In genomic region chr1:66251649-66252332, GRCm38 (mm10) we compare ENCODE assay signal across 10 mouse cellular contexts.
DNase-seq lines count a peak whose midpoint lies in the region; ATAC-seq lines count a peak whose summit lies in the region.
"Had no signal": no experiment of that assay in that cellular context is flagged by ENCODE, and none has a peak within 500 bp of the region (broad histone marks: within the 10 kb centered on the region; RNA-seq: fewer than 3 reads in every experiment).

No protein-coding gene starts in this region.

- H3K36me3 ChIP-seq in kidney, embryonic 16.5 days (ENCODE audit: insufficient read depth, low read length) = no peaks in the 10 kb centered on the region
- H3K36me3 ChIP-seq in hindbrain, embryonic 16.5 days (ENCODE audit: control insufficient read depth, insufficient read depth, low read length) = no peaks in the 10 kb centered on the region
- H3K36me3 ChIP-seq in midbrain, embryonic 10.5 days = no peaks in the 10 kb centered on the region
- no peaks in the 10 kb centered on the region for H3K36me3 ChIP-seq in stomach, embryonic 16.5 days (ENCODE audit: control insufficient read depth, insufficient read depth, low read length)

- H3K9ac ChIP-seq in kidney, embryonic 16.5 days (replicated peaks; ENCODE audit: low read length) = no peak overlapping the region
- no peak overlapping the region for H3K9ac ChIP-seq in hindbrain, embryonic 16.5 days (ENCODE audit: low read depth, low read length)
- H3K9ac ChIP-seq in stomach, embryonic 16.5 days (ENCODE audit: low read length) = no peak overlapping the region

- H3K27me3 ChIP-seq in kidney, embryonic 16.5 days (ENCODE audit: insufficient read depth, low read length) = no peaks in the 10 kb centered on the region
- no peaks in the 10 kb centered on the region for H3K27me3 ChIP-seq in hindbrain, embryonic 16.5 days (replicated peaks; ENCODE audit: control insufficient read depth, insufficient read depth, low read length)
- H3K27me3 ChIP-seq in midbrain, embryonic 10.5 days (ENCODE audit: low read depth, poor library complexity, severe bottlenecking) = no peaks in the 10 kb centered on the region
- H3K27me3 ChIP-seq in stomach, embryonic 16.5 days (ENCODE audit: control insufficient read depth, insufficient read depth, low read length) = no peaks in the 10 kb centered on the region

- no peaks in the 10 kb centered on the region for H3K9me3 ChIP-seq in kidney, embryonic 16.5 days (ENCODE audit: low read length)
- H3K9me3 ChIP-seq in hindbrain, embryonic 16.5 days (ENCODE audit: control insufficient read depth, low read length) = no peaks in the 10 kb centered on the region
- H3K9me3 ChIP-seq in midbrain, embryonic 10.5 days (replicated peaks) = no peaks in the 10 kb centered on the region
- H3K9me3 ChIP-seq in stomach, embryonic 16.5 days (replicated peaks; ENCODE audit: control insufficient read depth, low read length) = no peaks in the 10 kb centered on the region

- H3K4me3 ChIP-seq in kidney, embryonic 16.5 days (ENCODE audit: low read length) = no peak overlapping the region
- H3K4me3 ChIP-seq in hindbrain, embryonic 16.5 days (ENCODE audit: low read length) = no peak overlapping the region
- H3K4me3 ChIP-seq in midbrain, embryonic 10.5 days = no peak overlapping the region
- H3K4me3 ChIP-seq in stomach, embryonic 16.5 days (replicated peaks; ENCODE audit: low read length) = peak overlapping the region; percentile 5; the same call in 1 of the 2 replicates

- no peaks in the 10 kb centered on the region for H3K4me1 ChIP-seq in kidney, embryonic 16.5 days (ENCODE audit: insufficient read depth, low read length)
- H3K4me1 ChIP-seq in hindbrain, embryonic 16.5 days (ENCODE audit: control insufficient read depth, insufficient read depth, low read depth, low read length) = peaks cover 2% of the 10 kb centered on the region; the same call in 1 of the 2 replicates
- peaks cover 18% of the 10 kb centered on the region for H3K4me1 ChIP-seq in midbrain, embryonic 10.5 days
- H3K4me1 ChIP-seq in stomach, embryonic 16.5 days (ENCODE audit: control insufficient read depth, insufficient read depth, low read length) = no peaks in the 10 kb centered on the region

- no peak for DNase-seq in kidney, adult 11 months
- no peak for DNase-seq in midbrain, embryonic 10.5 days (ENCODE audit: low spot score)
- no peak for DNase-seq in right cerebral cortex, postnatal 10 days (ENCODE audit: low spot score in 2 of 2)
- no peak for DNase-seq in urinary bladder, postnatal 36 days (ENCODE audit: low spot score in 2 of 2)
- no peak for DNase-seq in embryo, embryonic 9.5 days (ENCODE audit: extremely low spot score)
- DNase-seq: cerebellum, postnatal 14 days; heart, adult 11 months had no signal

- peak overlapping the region; percentile 84 for H3K27ac ChIP-seq in kidney, embryonic 16.5 days (ENCODE audit: low read length)
- 0 out of 2 replicates have a peak overlapping the region, but pooled peaks have one; percentile 4 for H3K27ac ChIP-seq in hindbrain, embryonic 16.5 days (ENCODE audit: low read depth, low read length)
- 0 out of 2 replicates have a peak overlapping the region, but pooled peaks have one; percentile 9 for H3K27ac ChIP-seq in midbrain, embryonic 10.5 days (replicated peaks)
- H3K27ac ChIP-seq in stomach, embryonic 16.5 days (ENCODE audit: low read length) = peak overlapping the region; percentile 73

- ATAC-seq in kidney, embryonic 16.5 days (ENCODE audit: low FRiP score, low TSS enrichment) = peak; percentile 61
- no peak for ATAC-seq in hindbrain, embryonic 16.5 days
- ATAC-seq in stomach, embryonic 16.5 days (ENCODE audit: insufficient read depth, low FRiP score) = no peak

- WGBS in kidney, embryonic 16.5 days = 25% methylated on average over 4 of the region's 4 CpGs
- 37% methylated on average over 4 of the region's 4 CpGs for WGBS in hindbrain, embryonic 16.5 days
- 61% methylated on average over 4 of the region's 4 CpGs for WGBS in midbrain, embryonic 10.5 days
- WGBS in stomach, embryonic 16.5 days = 20% methylated on average over 4 of the region's 4 CpGs

- peak overlapping the region; percentile 28; the same call in 1 of the 2 replicates for H3K4me2 ChIP-seq in kidney, embryonic 16.5 days (replicated peaks; ENCODE audit: low read depth, low read length)
- no peak overlapping the region for H3K4me2 ChIP-seq in hindbrain, embryonic 16.5 days (ENCODE audit: low read length)
- peak overlapping the region; percentile 27 for H3K4me2 ChIP-seq in stomach, embryonic 16.5 days (ENCODE audit: low read depth, low read length)

Comparison
In these comparisons a context has a peak if more than half of its experiments do, and no peak if none do; other contexts are left out.
1. H3K27ac ChIP-seq: peak in every context shown above with its lines; median percentile 84 in kidney, embryonic 16.5 days; 73 in stomach, embryonic 16.5 days; 9 in midbrain, embryonic 10.5 days; 4 in hindbrain, embryonic 16.5 days.